Mouse (Mus musculus) megakaryocyte, embryonic 14.5 days (primary cell): Measurements from ENCODE around the gene Glis1. TPM values are rescaled to one million over a fixed set of nuclear protein-coding genes. Genes with fewer than 3 reads are reported as not detected.

Experiments
- H3K27me3 ChIP-seq: replicated peaks from 2 replicates; pipeline ENCODE3; 2012; ENCODE audit warnings: inconsistent platforms
- H3K36me3 ChIP-seq: replicated peaks from 2 replicates; pipeline ENCODE3; 2012; ENCODE audit warnings: low read length, inconsistent platforms, mixed read lengths
- H3K4me1 ChIP-seq: 2 replicates; pipeline ENCODE4 v1.6.1; 2012; ENCODE audit warnings: inconsistent platforms
- H3K4me3 ChIP-seq: replicated peaks from 2 replicates; pipeline ENCODE3; 2012; ENCODE audit warnings: moderate library complexity, mild to moderate bottlenecking, inconsistent platforms
- H3K9me3 ChIP-seq: 2 replicates; pipeline ENCODE4 v1.6.1; 2012; ENCODE audit warnings: inconsistent platforms
- FLI1 ChIP-seq: IDR thresholded peaks from 2 replicates; pipeline ENCODE4 v1.6.1; 2012; ENCODE audit warnings: low read length, inconsistent platforms, mixed read lengths
- GATA1 ChIP-seq: IDR thresholded peaks from 3 replicates; pipeline ENCODE4 v1.6.1; 2012; ENCODE audit warnings: mixed read lengths, low read length, inconsistent platforms, borderline replicate concordance
- polyA plus RNA-seq: library from polyadenylated mRNA; stranded (reverse); fragments of >175 nt; gene quantifications from 2 replicates; pipeline ENCODE4 v1.2.3, GENCODE M21; 2012; ENCODE audit warnings: low replicate concordance; ENCODE audit not compliant: insufficient read depth

The Glis1 gene
- polyA plus RNA-seq, 1 experiment: 0.68 TPM

GRCm38 (mm10) chr4:107628921-107629411 is 194.6 kb downstream of the Glis1 start:
- Histone ChIP-seq H3K36me3 (no peaks in the 10 kb centered on the region), H3K9me3 (no peaks in the 10 kb centered on the region), H3K27me3 (peaks cover 99% of the 10 kb centered on the region), H3K4me1 (no peaks in the 10 kb centered on the region), H3K4me3 (no peak overlapping the region)
- TF ChIP-seq FLI1 (no peak), GATA1 (no peak)

GRCm38 (mm10) chr4:107634631-107635030 is 200.2 kb downstream of the Glis1 start:
- H3K9me3 ChIP-seq: no peaks in the 10 kb centered on the region
- TF ChIP-seq FLI1: no peak
- no peak for TF ChIP-seq GATA1

GRCm38 (mm10) chr4:107636099-107636498 is 201.7 kb downstream of the Glis1 start:
- Histone ChIP-seq H3K4me1 (peaks cover 3% of the 10 kb centered on the region; the same call in 1 of the 2 replicates), H3K4me3 (no peak overlapping the region), H3K36me3 (no peaks in the 10 kb centered on the region), H3K9me3 (no peaks in the 10 kb centered on the region), H3K27me3 (peaks cover 90% of the 10 kb centered on the region)
- TF ChIP-seq FLI1 (no peak), GATA1 (no peak)

More at GRCm38 (mm10) chr4:107634631-107635030, 200.2 kb downstream of the Glis1 start:
- H3K4me3 ChIP-seq: no peak overlapping the region
- H3K4me1 ChIP-seq: peaks cover 3% of the 10 kb centered on the region; the same call in 1 of the 2 replicates
- H3K27me3 ChIP-seq: peaks cover 92% of the 10 kb centered on the region
- H3K36me3 ChIP-seq: no peaks in the 10 kb centered on the region

- Histone ChIP-seq H3K4me1 (peaks cover 3% of the 10 kb centered on the region; the same call in 1 of the 2 replicates), H3K4me3 (no peak overlapping the region), H3K9me3 (peaks cover 4% of the 10 kb centered on the region; the same call in 1 of the 2 replicates), H3K36me3 (no peaks in the 10 kb centered on the region), H3K27me3 (peaks cover 83% of the 10 kb centered on the region)
- TF ChIP-seq GATA1 (no peak), FLI1 (no peak)
Measured at GRCm38 (mm10) chr4:107637670-107638069, 203.3 kb downstream of the Glis1 start.

- Histone ChIP-seq H3K9me3 (peaks cover 4% of the 10 kb centered on the region; the same call in 1 of the 2 replicates), H3K36me3 (no peaks in the 10 kb centered on the region), H3K4me3 (no peak overlapping the region), H3K4me1 (peaks cover 3% of the 10 kb centered on the region; the same call in 1 of the 2 replicates), H3K27me3 (peaks cover 81% of the 10 kb centered on the region)
- no peak for TF ChIP-seq FLI1
- no peak for TF ChIP-seq GATA1
Measured at GRCm38 (mm10) chr4:107638303-107638702, 203.9 kb downstream of the Glis1 start.

GRCm38 (mm10) chr4:107641624-107642023 is 207.2 kb downstream of the Glis1 start:
- Histone ChIP-seq H3K4me1 (peaks cover 3% of the 10 kb centered on the region; the same call in 1 of the 2 replicates), H3K9me3 (peaks cover 4% of the 10 kb centered on the region; the same call in 1 of the 2 replicates), H3K27me3 (peaks cover 60% of the 10 kb centered on the region), H3K4me3 (no peak overlapping the region), H3K36me3 (no peaks in the 10 kb centered on the region)
- no peak for TF ChIP-seq FLI1
- TF ChIP-seq GATA1: no peak

- H3K4me3 ChIP-seq: no peak overlapping the region
- peaks cover 9% of the 10 kb centered on the region for H3K4me1 ChIP-seq
- H3K9me3 ChIP-seq: no peaks in the 10 kb centered on the region
- peaks cover 48% of the 10 kb centered on the region for H3K27me3 ChIP-seq
- H3K36me3 ChIP-seq: no peaks in the 10 kb centered on the region
- no peak for TF ChIP-seq FLI1
- no peak for TF ChIP-seq GATA1
Measured at GRCm38 (mm10) chr4:107648959-107649485, 214.6 kb downstream of the Glis1 start.

- no peaks in the 10 kb centered on the region for H3K9me3 ChIP-seq
- TF ChIP-seq GATA1 (no peak), FLI1 (no peak)
Measured at GRCm38 (mm10) chr4:107651021-107651496, 216.7 kb downstream of the Glis1 start.

GRCm38 (mm10) chr4:107652598-107653279 is 218.3 kb downstream of the Glis1 start:
- Histone ChIP-seq H3K4me1 (peaks cover 9% of the 10 kb centered on the region), H3K9me3 (no peaks in the 10 kb centered on the region), H3K36me3 (no peaks in the 10 kb centered on the region), H3K4me3 (peak overlapping the region; percentile 75), H3K27me3 (peaks cover 75% of the 10 kb centered on the region)
- TF ChIP-seq FLI1: no peak
- no peak for TF ChIP-seq GATA1

More at GRCm38 (mm10) chr4:107651021-107651496, 216.7 kb downstream of the Glis1 start:
- no peak overlapping the region for H3K4me3 ChIP-seq
- H3K4me1 ChIP-seq: peaks cover 9% of the 10 kb centered on the region
- peaks cover 62% of the 10 kb centered on the region for H3K27me3 ChIP-seq
- no peaks in the 10 kb centered on the region for H3K36me3 ChIP-seq

- H3K36me3 ChIP-seq: no peaks in the 10 kb centered on the region
- no peak for TF ChIP-seq FLI1
- no peak for TF ChIP-seq GATA1
- peaks cover 80% of the 10 kb centered on the region for H3K27me3 ChIP-seq
- no peak overlapping the region for H3K4me3 ChIP-seq
- no peaks in the 10 kb centered on the region for H3K9me3 ChIP-seq
- H3K4me1 ChIP-seq: peaks cover 9% of the 10 kb centered on the region
Measured at GRCm38 (mm10) chr4:107653280-107653643, 218.9 kb downstream of the Glis1 start.
